Mouse (Mus musculus): ENCODE measurements around the gene Cyp11a1. TPM values are rescaled to one million over a fixed set of nuclear protein-coding genes. Genes with fewer than 3 reads are reported as not detected.

Cyp11a1 gene
- total RNA-seq, 4 experiments from 2014 or later = 0.27 TPM; not detected in 3

- peak; percentile 59 for DNase-seq (ENCODE audit: low spot score)
Observed at GRCm38 (mm10) chr9:58043496-58044017, 37.3 kb downstream of the Cyp11a1 start.

DNA sequence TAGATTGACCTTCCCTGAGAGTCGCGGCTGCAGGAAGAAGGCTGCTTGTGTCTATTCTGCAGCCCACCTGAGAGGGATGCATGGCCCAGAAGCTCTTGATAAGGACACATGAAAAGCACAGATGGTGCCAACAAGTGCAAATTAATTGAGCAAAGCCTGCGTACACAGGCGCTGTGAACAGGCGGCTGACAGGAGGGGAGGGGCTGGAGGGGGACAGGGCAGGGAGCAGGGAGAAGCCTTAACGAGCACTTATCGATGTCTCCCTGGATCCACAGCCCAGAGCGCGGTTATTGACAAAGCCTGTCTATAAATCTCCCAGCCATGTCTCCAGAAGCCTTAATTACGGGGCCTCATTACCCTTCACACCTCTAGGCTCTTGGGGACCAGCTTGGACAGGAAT is 38.6 kb downstream of the Cyp11a1 start:
- DNase-seq (ENCODE audit: low spot score) = no peak

DNA sequence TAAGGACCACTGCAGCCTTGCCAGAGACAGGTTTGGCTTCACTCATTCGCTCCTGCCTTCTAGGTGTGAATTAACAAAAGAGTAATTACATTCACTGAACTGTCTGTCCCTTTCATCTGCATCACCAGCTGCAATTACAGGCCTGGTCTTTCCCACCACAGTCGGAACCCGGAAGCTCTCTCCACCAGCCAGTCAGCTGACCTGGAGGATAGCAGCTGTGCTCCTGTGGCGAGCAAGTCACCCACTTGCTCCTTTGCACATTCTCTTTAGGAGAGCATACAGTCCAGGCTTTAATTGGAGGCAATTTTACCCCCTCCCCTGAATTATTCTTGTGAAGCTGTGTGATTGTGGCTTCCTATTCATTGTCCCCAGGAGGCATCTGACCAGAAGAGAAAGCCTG is 39.4 kb downstream of the Cyp11a1 start:
- DNase-seq (ENCODE audit: low spot score) = no peak

DNA sequence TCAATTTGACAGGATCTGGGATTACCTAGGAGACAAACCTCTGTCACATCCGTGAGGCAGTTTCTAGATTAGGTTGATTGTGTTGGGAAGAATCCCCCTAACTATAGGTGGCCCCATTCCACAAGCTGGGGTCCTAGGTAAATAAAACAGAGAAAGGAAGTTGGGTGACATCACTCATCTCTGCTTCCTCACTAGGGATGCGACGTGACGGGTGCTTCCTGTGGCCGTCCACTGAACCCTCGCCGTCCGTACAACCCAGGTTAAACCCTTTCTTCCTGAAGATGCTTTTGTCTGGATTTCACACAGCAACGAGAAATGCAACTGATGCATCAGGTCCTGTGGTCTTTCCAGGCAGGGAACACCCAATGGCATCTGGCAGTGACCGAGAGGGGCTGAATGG is 40.9 kb downstream of the Cyp11a1 start:
- DNase-seq (ENCODE audit: low spot score) = no peak

GRCm38 (mm10) chr9:58048621-58049020 is 42.4 kb downstream of the Cyp11a1 start:
- no peak for DNase-seq (ENCODE audit: low spot score)

GRCm38 (mm10) chr9:58049186-58049585 is 43.0 kb downstream of the Cyp11a1 start:
- DNase-seq (ENCODE audit: low spot score) = no peak

DNA sequence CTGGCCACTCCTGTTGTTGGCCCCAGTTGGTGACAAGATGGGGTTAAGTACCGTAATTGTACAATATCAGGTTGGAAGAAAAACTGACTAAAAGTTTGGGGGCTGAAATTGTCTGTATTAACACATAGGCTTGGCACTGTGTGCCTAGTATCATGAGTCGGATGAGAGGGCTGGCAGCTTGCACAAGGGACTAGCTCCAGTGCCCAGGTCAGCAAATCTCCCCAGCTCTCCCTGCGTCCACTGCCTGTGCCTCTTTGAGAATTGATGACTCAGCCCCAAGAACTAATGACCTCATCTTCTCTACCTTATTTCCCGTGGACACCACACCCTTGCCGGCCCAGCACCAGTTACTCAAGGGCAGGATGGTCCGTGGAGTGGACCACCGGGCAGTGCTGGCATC is 43.6 kb downstream of the Cyp11a1 start:
- DNase-seq (ENCODE audit: low spot score) = no peak

- DNase-seq (ENCODE audit: low spot score) = no peak
Observed at GRCm38 (mm10) chr9:58051937-58052336, 45.7 kb downstream of the Cyp11a1 start.

DNA sequence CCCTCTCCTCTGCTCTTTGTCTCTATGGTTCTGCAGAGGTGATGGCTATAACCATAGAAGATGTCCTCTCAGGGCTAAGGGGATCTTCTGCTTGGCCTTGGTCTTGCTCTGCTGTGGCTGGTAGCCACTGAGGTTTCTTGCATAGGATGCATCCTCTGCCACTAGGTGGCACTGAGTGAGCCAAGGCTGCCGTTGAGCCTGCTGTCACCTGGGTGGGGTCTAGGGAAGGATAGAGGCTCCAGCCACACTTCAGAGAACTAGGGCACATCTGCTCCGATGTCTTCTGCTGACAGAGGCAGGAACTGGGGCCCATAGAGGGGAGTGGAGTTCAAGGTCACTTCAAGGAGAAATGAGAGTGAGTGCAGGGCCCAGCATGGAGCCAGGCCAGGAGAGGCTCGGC is 46.9 kb downstream of the Cyp11a1 start:
- no peak for DNase-seq (ENCODE audit: low spot score)

DNA sequence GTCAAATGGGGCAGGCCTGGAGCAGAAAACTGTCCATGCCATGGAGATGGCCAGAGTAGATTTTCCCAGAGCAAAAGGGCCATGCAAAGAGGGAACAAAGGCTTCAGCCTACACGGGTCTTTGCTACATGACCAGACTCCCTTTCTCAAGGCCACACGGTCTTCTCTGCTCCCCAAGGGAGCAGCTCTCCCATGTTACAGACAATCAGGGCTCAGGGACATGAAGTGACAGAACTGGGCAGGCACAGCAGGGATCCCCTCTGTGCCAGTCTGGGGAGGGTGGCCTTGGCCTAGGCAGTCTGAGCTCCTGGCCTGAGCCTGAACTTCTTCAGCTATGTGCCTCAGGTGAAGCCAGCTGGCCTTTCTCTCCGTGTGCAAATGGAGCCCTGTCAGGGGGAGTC is 47.3 kb downstream of the Cyp11a1 start:
- DNase-seq (ENCODE audit: low spot score) = no peak

DNA sequence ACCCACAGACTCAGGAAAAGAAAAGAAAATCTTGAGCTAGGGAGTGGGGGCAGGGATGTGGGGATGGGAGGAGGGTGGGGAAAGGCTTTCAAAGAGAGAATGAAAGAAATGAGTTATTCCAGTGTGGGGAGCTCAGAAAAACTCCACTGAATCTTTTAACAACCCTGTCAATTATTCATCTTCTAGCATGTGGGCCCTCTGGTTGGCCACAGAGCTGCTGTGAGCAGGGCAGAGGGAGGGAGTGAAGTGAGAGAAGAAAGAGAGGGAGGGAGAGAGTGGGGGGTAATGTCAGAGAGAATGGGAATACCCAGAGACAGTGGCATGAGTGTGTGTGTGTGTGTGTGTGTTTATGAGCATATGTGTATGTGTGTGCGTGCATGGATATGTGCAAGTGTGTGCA is 47.8 kb downstream of the Cyp11a1 start:
- DNase-seq (ENCODE audit: low spot score) = no peak

DNA sequence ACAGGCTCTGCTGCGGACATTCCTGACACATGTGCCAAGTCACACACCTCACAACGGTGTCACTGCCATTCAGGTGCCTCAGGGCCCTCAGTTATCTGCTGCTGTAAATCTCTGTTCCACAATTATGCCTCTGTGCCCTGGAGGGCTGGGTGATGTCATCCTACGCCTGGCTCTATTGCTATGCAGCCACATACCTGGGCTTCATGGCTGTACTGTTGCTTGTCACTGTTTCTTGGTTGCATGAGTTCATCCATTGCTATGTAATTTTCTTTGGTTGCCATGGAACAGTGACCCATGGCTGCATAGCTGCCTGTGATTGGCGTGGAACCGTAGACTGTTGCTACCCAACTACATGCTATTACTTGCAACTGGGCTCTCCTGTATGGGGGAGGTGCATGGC is 49.5 kb downstream of the Cyp11a1 start:
- DNase-seq (ENCODE audit: low spot score) = no peak

GRCm38 (mm10) chr9:58059920-58060319 is 53.7 kb downstream of the Cyp11a1 start:
- no peak for DNase-seq (ENCODE audit: low spot score)

DNA sequence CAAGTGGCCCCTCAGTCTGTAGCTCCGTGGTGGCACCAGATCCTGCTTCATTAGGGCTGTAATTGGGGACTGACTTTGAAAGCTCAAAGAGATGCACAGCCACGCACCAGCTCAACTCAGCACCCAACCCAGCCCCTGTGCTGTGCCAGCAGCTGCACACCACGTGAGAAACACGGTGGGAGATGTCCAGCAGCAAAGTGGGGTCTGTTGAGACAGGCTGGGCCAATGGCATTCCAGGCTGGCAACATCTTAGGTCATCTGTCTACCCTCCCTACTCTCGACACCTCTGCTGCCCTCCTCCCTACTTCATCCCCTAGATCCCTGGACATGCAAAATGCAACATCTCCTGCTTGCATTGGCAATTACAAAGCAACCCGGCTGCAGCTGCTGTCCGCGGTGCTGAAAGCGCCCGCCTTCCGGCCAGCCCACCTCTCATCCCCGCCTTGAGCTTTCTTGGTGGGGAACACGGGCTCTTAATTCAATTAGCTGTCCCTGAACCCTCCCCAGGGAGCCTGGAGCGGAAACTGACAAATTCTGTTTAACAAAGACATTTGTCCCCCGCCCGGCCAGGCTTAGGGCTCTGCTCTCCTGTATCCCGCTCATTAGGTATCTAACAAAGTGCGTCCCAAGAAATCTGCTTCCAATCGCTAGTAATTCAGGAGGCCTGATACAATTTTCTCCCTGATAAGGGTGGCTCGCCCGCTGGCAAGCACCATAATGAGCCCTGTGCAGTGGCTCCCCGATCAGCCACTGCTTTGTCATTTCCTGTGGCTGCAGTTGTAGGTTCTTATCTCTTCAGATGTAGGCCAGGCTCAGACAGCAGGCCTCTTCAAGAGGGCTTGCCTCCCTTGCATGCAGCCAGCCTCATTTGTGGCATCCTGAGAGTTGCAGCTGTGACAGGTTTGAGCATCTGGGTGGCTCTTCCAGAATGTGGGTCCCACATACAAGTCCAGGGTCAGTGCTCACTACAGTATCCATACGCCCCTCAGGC is 54.8 kb downstream of the Cyp11a1 start:
- no peak for DNase-seq (ENCODE audit: low spot score)

DNA sequence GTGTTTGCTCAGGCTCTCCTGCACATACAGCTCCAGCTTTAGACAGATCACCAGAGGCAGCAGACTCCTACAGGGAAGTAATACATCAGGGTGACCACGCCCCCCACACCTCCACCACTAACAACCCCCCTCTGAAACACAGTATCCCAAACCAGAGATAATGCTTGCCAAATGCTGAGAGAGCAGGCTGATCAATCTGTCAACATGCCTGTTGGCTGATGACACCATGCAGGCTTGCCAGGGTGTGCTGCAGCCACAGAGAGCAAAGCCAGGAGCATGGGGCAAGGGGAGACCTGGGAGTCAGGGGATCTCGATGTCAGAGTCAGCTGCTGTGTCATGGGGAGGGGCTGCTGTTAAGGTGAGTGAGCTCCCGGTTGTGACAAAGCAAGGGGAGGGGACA is 57.3 kb downstream of the Cyp11a1 start, which contains the start of gene Stra6:
Stra6 (plus strand) TSS at position 258 of the 400 bp plus-strand sequence.
- DNase-seq (ENCODE audit: low spot score) = no peak

DNA sequence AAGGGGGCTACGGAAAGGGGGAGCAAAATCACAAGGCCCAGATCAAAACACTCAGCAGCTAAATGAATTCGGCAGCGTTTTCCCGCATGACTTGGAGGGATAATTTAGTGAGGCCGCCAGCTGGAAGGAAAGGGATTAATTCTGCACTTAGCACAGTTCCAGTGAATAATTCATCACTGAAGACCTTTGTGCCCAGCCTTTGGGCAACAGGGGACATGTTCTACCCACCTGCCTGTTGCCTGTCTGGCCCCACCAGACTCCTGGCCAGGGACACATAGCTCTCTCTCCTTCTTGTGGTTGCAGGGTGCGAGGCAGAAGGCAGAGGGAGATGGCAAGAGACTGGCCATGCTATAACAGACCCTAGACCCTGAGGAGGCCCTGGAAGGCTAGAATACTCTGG is 59.3 kb downstream of the Cyp11a1 start:
- DNase-seq (ENCODE audit: low spot score) = no peak

- DNase-seq (ENCODE audit: low spot score) = no peak
Observed at GRCm38 (mm10) chr9:58065977-58066730, 59.9 kb downstream of the Cyp11a1 start.

GRCm38 (mm10) chr9:58066731-58067095 is 60.5 kb downstream of the Cyp11a1 start:
- no peak for DNase-seq (ENCODE audit: low spot score)

- no peak for DNase-seq (ENCODE audit: low spot score)
Observed at GRCm38 (mm10) chr9:58067546-58067945, 61.3 kb downstream of the Cyp11a1 start.

DNA sequence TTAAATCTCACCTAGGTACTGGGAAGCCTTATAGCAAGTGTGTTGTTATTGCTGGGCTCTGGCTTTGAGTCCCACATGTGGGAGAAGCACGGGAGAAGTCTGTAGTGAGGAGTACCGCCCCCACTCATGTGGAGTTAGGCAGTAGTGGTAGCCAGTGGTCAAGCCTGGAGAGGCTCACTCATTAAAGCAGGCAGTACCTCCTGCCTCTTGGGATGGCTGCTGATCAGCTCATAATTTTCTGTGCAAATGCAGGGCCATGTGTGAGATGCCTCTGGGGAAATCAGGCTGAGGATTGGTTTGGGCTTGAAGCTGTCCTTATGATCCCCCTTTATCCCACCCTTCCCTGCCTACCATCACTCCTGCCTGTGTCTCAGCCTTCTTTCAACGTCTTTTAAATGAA is 68.3 kb downstream of the Cyp11a1 start:
- no peak for DNase-seq (ENCODE audit: low spot score)

Data from heart, adult 8-10 months (tissue).